Mouse (Mus musculus): ENCODE measurements around the gene Cnn3. TPM values are rescaled to one million over a fixed set of nuclear protein-coding genes. Genes with fewer than 3 reads are reported as not detected.

Cnn3 gene
- polyA plus RNA-seq, 1 experiment from 2014 or later: 891 TPM

GRCm38 (mm10) chr3:121426621-121427519, 573 bp downstream of the Cnn3 start:
- Histone ChIP-seq H3K36me3 (no peaks in the 10 kb centered on the region), H3K4me1 (peaks cover 36% of the 10 kb centered on the region), H3K4me3 (peak overlapping the region; percentile 89), H3K27me3 (no peaks in the 10 kb centered on the region), H3K9me3 (replicated peaks) (no peaks in the 10 kb centered on the region), H3K4me2 (replicated peaks) (peak overlapping the region; percentile 86), H3K9ac (peak overlapping the region; percentile 96), H3K27ac (peak overlapping the region; percentile 99)
- ATAC-seq (ENCODE audit: low FRiP score): peak; percentile 71
- under 1% methylated on average over 87 of the region's 93 CpGs for WGBS

- Histone ChIP-seq H3K9me3 (replicated peaks) (no peaks in the 10 kb centered on the region), H3K27ac (peak overlapping the region; percentile 99), H3K4me3 (peak overlapping the region; percentile 89), H3K9ac (peak overlapping the region; percentile 96), H3K4me1 (peaks cover 43% of the 10 kb centered on the region), H3K4me2 (replicated peaks) (peak overlapping the region; percentile 86), H3K36me3 (no peaks in the 10 kb centered on the region), H3K27me3 (no peaks in the 10 kb centered on the region)
- under 1% methylated on average over 13 of the region's 13 CpGs for WGBS
- ATAC-seq (ENCODE audit: low FRiP score): peak; percentile 76
These were observed 1.2 kb downstream of the Cnn3 start for GRCm38 (mm10) chr3:121427520-121427908.

GRCm38 (mm10) chr3:121428230-121428629, 1.9 kb downstream of the Cnn3 start:
- peak overlapping the region; percentile 99 for H3K27ac ChIP-seq
- peaks cover 50% of the 10 kb centered on the region for H3K4me1 ChIP-seq
- no peaks in the 10 kb centered on the region for H3K9me3 ChIP-seq (replicated peaks)
- H3K27me3 ChIP-seq: no peaks in the 10 kb centered on the region
- H3K9ac ChIP-seq: peak overlapping the region; percentile 96
- no peak for ATAC-seq (ENCODE audit: low FRiP score)
- WGBS: 7% methylated on average over 8 of the region's 8 CpGs
- peak overlapping the region; percentile 86 for H3K4me2 ChIP-seq (replicated peaks)
- peak overlapping the region; percentile 89 for H3K4me3 ChIP-seq
- no peaks in the 10 kb centered on the region for H3K36me3 ChIP-seq

GRCm38 (mm10) chr3:121428696-121429259, 2.5 kb downstream of the Cnn3 start:
- Histone ChIP-seq H3K4me2 (replicated peaks) (peak overlapping the region; percentile 86), H3K27ac (no peak overlapping the region), H3K9ac (peak overlapping the region; percentile 96), H3K4me3 (peak overlapping the region; percentile 89), H3K36me3 (no peaks in the 10 kb centered on the region), H3K4me1 (peaks cover 54% of the 10 kb centered on the region), H3K9me3 (replicated peaks) (no peaks in the 10 kb centered on the region), H3K27me3 (no peaks in the 10 kb centered on the region)
- WGBS: 56% methylated on average over 11 of the region's 11 CpGs
- no peak for ATAC-seq (ENCODE audit: low FRiP score)

GRCm38 (mm10) chr3:121429469-121429868, 3.2 kb downstream of the Cnn3 start:
- 28% methylated on average over 3 of the region's 3 CpGs for WGBS
- Histone ChIP-seq H3K9ac (peak overlapping the region; percentile 35; the same call in 1 of the 2 replicates), H3K4me2 (replicated peaks) (peak overlapping the region; percentile 86), H3K27me3 (no peaks in the 10 kb centered on the region), H3K4me1 (peaks cover 61% of the 10 kb centered on the region), H3K36me3 (no peaks in the 10 kb centered on the region), H3K9me3 (replicated peaks) (no peaks in the 10 kb centered on the region), H3K4me3 (peak overlapping the region; percentile 89), H3K27ac (peak overlapping the region; percentile 44; the same call in 1 of the 2 replicates)
- ATAC-seq (ENCODE audit: low FRiP score): no peak

- no peaks in the 10 kb centered on the region for H3K9me3 ChIP-seq (replicated peaks)
- peak overlapping the region; percentile 2; the same call in 1 of the 2 replicates for H3K4me3 ChIP-seq
- peaks cover 70% of the 10 kb centered on the region for H3K4me1 ChIP-seq
- peak overlapping the region; percentile 86 for H3K4me2 ChIP-seq (replicated peaks)
- no peaks in the 10 kb centered on the region for H3K27me3 ChIP-seq
- no peak overlapping the region for H3K9ac ChIP-seq
- H3K36me3 ChIP-seq: no peaks in the 10 kb centered on the region
- ATAC-seq (ENCODE audit: low FRiP score): no peak
- 34% methylated on average over 7 of the region's 7 CpGs for WGBS
- peak overlapping the region; percentile 45 for H3K27ac ChIP-seq
These were observed 4.1 kb downstream of the Cnn3 start for GRCm38 (mm10) chr3:121430289-121430936.

GRCm38 (mm10) chr3:121433359-121433758, 7.1 kb downstream of the Cnn3 start:
- ATAC-seq (ENCODE audit: low FRiP score): no peak
- H3K27me3 ChIP-seq: no peaks in the 10 kb centered on the region
- 0 out of 2 replicates have a peak overlapping the region, but pooled peaks have one; percentile 60 for H3K27ac ChIP-seq
- no peaks in the 10 kb centered on the region for H3K36me3 ChIP-seq
- peaks cover 82% of the 10 kb centered on the region for H3K4me1 ChIP-seq
- no peaks in the 10 kb centered on the region for H3K9me3 ChIP-seq (replicated peaks)
- H3K9ac ChIP-seq: no peak overlapping the region
- 83% methylated on average over 6 of the region's 6 CpGs for WGBS
- H3K4me3 ChIP-seq: no peak overlapping the region
- H3K4me2 ChIP-seq (replicated peaks): no peak overlapping the region

GRCm38 (mm10) chr3:121433968-121434533, 7.8 kb downstream of the Cnn3 start:
- Histone ChIP-seq H3K36me3 (no peaks in the 10 kb centered on the region), H3K27me3 (no peaks in the 10 kb centered on the region), H3K27ac (0 out of 2 replicates have a peak overlapping the region, but pooled peaks have one; percentile 60), H3K9ac (no peak overlapping the region), H3K4me2 (replicated peaks) (peak overlapping the region; percentile 21; the same call in 1 of the 2 replicates), H3K9me3 (replicated peaks) (no peaks in the 10 kb centered on the region), H3K4me1 (peaks cover 77% of the 10 kb centered on the region), H3K4me3 (no peak overlapping the region)
- WGBS: 61% methylated on average over 8 of the region's 8 CpGs
- no peak for ATAC-seq (ENCODE audit: low FRiP score)

- WGBS: 75% methylated on average over 5 of the region's 5 CpGs
- Histone ChIP-seq H3K36me3 (no peaks in the 10 kb centered on the region), H3K9me3 (replicated peaks) (no peaks in the 10 kb centered on the region), H3K4me1 (peaks cover 77% of the 10 kb centered on the region), H3K27me3 (no peaks in the 10 kb centered on the region), H3K9ac (no peak overlapping the region), H3K27ac (no peak overlapping the region), H3K4me3 (no peak overlapping the region), H3K4me2 (replicated peaks) (no peak overlapping the region)
- ATAC-seq (ENCODE audit: low FRiP score): no peak
These were observed 9.0 kb downstream of the Cnn3 start for GRCm38 (mm10) chr3:121435296-121435695.

GRCm38 (mm10) chr3:121437070-121437469, 10.8 kb downstream of the Cnn3 start:
- ATAC-seq (ENCODE audit: low FRiP score): no peak
- 84% methylated on average over 7 of the region's 7 CpGs for WGBS
- peaks cover 15% of the 10 kb centered on the region for H3K36me3 ChIP-seq

GRCm38 (mm10) chr3:121437996-121438395, 11.7 kb downstream of the Cnn3 start:
- Histone ChIP-seq H3K4me1 (peaks cover 65% of the 10 kb centered on the region), H3K9me3 (replicated peaks) (no peaks in the 10 kb centered on the region), H3K27ac (peak overlapping the region; percentile 23; the same call in 1 of the 2 replicates), H3K4me2 (replicated peaks) (no peak overlapping the region), H3K36me3 (peaks cover 23% of the 10 kb centered on the region), H3K9ac (no peak overlapping the region), H3K27me3 (no peaks in the 10 kb centered on the region), H3K4me3 (no peak overlapping the region)
- no peak for ATAC-seq (ENCODE audit: low FRiP score)
- 61% methylated on average over 7 of the region's 7 CpGs for WGBS

More at GRCm38 (mm10) chr3:121437070-121437469, 10.8 kb downstream of the Cnn3 start:
- H3K9ac ChIP-seq: no peak overlapping the region
- H3K9me3 ChIP-seq (replicated peaks): no peaks in the 10 kb centered on the region
- H3K4me1 ChIP-seq: peaks cover 74% of the 10 kb centered on the region
- H3K4me3 ChIP-seq: no peak overlapping the region
- H3K4me2 ChIP-seq (replicated peaks): no peak overlapping the region
- H3K27ac ChIP-seq: no peak overlapping the region
- no peaks in the 10 kb centered on the region for H3K27me3 ChIP-seq

Measured in hindbrain, embryonic 12.5 days (tissue).